Mouse (Mus musculus) embryo, embryonic 9.5 days (tissue): Measurements from ENCODE around the gene Psmc3.
A peak's percentile ranks its signal among the peaks of the same experiment; 100 is the strongest.

Experiments used
- DNase-seq: peaks from one replicate; pipeline ENCODE4 v3.0.0-alpha.2; 2017; ENCODE audit errors: extremely low spot score

Psmc3 gene

DNA sequence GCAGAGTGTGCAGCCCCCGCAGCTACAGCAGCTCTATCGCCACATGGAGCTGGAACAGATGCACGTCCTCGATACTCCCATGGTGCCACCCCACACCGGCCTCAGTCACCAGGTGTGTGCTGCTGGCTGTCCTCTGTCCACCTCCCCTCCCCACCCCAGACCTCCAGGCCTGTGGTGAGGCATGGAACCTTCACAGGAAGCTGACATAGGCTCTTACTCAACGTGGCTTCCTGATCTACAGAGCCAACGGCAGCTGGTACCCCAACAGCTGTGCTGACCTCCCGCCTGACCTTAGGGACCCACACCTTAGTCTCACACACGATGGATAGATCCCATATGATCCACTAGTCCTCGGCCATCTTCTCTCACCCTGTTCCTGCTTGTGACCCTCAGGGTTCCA lies 59.5 kb downstream of the Psmc3 start:
- DNase-seq: no peak

DNA sequence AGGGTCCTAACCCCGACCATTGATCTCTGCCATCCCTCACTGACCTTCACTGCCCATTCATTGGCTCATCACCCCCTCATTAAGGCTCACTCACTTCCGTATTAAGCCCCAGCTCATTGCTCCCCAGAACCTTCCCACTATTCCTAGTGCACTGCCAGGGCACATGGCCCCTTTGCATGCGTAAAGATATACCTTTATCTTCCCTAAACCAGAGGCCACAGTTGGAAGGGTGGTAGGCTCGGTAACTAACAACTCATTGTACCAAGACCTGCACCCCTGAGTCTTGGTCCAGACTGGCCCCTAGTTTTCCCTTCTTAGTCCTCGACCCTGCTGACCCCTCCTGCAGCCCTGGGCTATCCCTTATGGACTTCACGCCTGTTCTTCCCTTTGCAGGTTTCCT lies 60.0 kb downstream of the Psmc3 start:
- DNase-seq: no peak

DNA sequence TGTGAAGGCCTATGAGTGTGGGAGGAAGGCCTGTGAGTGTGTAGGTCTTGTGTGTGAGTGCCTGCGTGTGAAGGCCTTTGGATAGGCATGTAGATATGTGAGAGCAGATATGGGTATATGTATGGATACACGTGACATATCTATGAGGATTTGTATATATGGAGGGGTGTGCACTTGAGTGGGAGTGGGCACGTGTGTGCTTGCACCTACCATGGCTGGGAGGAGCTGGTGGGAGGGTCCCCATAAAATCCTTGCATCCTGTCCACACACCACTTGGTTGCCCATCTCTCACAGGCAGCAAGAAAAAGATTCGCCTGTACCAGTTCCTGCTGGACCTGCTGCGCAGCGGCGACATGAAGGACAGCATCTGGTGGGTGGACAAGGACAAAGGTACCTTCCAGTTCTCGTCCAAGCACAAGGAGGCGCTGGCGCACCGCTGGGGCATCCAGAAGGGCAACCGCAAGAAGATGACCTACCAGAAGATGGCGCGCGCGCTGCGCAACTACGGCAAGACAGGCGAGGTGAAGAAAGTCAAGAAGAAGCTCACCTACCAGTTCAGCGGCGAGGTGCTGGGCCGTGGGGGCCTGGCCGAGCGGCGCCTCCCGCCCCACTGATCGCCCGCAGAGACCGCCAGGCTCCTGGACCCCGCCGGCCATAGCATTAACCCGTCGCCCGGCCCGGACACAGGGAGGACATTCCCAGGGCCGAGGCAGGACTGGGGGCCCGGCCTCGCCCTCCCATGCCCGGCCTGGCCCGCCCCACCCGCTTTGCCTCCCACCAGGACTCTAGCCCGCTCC lies 61.2 kb downstream of the Psmc3 start:
- DNase-seq: peak; percentile 97

DNA sequence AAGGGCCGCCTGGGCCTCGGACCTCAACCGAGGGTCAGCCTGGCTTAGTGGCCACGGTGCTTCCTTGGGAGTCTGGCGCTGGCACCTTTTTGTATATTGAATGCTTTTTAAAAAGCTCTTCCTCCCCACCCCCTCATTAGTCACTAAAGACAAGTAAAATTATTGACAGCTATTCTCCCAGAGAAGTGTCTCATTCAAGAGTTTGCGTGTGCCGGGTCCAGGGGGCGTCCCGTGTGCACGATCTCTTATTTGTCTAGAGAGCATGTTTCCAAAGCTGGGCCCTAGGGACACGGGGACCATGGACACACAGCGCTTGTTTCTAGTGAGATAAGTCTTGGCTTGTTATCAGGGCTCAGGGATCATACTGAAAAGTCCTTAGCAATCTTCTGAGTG lies 61.8 kb downstream of the Psmc3 start:
- DNase-seq: no peak
